Mouse (Mus musculus) ES-CJ7 (cell line): ENCODE measurements around the gene Ogdh.
"Not testable (repeated sequence)": the region's sequence is repeated elsewhere in the genome, so short reads cannot be mapped to it uniquely, and the experiment has no call there.

Source experiments
- DNase-seq: peaks from one replicate; pipeline ENCODE4 v3.0.0; 2011; ENCODE audit warnings: low read depth, low spot score

The Ogdh gene

GRCm38 (mm10) chr11:6365885-6366284 lies 74.5 kb downstream of the Ogdh start:
- DNase-seq = peak; percentile 95

- no peak for DNase-seq
These were observed 75.0 kb downstream of the Ogdh start for GRCm38 (mm10) chr11:6366434-6366833.

GRCm38 (mm10) chr11:6367156-6367555 lies 75.7 kb downstream of the Ogdh start:
- DNase-seq = no peak

DNA sequence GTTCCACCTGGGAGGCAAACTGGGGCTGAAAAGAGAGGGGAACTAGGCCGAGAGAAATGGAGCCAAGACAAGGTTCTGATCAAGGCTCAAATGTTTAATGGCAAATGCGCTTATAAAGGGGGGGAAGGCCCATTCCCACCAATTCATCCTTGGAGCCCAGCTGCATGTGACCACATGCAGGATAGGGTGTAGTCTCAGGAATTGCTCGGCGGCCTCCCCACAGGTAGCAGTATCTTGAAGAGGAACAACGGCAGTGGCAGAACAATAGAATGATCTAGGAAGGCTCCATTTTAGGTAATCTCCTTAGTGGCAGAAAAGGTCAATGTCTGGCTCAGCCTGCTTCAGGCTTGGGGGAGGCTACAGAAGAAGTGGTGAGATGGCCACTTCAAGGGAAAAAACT lies 76.6 kb downstream of the Ogdh start:
- DNase-seq = not testable (repeated sequence)

- DNase-seq = peak; percentile 56
These were observed 80.1 kb downstream of the Ogdh start for GRCm38 (mm10) chr11:6371376-6372155.

DNA sequence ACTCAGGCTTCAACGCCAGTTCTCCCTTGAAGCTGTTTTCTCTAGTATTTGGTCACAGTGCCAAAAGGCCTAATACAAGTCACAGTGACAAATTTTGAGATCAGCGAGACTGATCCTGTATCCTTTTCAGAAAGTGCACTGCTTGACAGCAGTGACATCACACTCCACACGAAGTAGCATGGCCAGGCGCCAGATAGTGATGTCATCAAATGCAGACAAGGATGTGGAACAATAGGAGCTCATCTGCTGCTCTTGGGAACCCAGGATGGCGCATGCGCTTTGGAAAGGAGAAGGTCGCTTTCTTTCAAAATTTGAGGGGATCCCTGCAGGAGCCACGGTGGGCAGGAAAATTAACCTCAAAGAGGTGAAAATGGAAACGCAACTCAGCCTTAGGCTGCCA lies 81.4 kb downstream of the Ogdh start:
- DNase-seq = peak; percentile 60

DNA sequence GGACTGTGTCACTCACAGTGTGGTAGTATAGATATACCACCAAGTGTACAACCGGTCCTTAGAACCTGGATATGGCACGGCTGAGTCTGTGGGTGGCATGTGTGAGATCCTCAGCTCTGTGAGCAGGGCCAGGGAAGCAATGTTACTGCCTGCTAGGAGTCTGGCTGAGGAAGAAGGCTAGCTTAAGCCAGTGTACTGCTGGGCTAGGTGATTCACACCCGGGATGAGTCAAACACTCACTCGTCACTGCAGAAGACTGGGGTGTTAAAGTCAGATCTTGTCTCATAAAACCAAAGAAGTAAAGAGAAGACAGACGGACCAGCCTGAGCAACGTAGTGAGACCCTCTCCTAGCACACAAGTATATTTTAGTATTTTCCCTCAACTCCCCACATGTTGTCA lies 89.5 kb downstream of the Ogdh start:
- no peak for DNase-seq

DNA sequence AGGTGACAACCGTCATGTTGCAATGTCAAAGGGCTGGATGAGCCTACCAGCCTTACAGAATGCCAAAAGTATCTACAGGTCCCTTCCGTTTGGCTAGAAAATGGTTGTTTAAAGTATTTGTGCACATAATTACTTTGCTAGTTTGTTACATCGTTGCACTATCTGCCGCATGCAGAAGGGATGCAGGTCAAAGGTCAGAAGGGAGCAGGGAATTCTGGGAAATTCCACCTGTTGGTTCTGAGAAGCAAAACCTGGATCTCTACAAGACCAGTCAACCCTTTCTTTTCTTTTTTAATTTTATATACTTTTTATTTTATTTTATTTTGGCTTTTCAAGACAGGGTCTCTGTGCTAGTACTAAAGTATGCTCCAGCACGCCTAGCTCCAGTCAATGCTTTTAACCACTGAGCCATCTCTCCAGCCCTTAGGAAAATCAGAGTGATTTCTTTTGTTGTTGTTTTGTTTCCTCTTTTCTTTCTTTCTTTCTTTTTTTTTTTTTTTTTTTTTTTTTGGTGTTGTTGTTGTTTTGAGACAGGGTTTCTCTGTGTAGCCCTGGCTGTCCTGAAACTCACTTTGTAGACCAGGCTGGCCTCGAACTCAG lies 96.8 kb downstream of the Ogdh start:
- no peak for DNase-seq

DNA sequence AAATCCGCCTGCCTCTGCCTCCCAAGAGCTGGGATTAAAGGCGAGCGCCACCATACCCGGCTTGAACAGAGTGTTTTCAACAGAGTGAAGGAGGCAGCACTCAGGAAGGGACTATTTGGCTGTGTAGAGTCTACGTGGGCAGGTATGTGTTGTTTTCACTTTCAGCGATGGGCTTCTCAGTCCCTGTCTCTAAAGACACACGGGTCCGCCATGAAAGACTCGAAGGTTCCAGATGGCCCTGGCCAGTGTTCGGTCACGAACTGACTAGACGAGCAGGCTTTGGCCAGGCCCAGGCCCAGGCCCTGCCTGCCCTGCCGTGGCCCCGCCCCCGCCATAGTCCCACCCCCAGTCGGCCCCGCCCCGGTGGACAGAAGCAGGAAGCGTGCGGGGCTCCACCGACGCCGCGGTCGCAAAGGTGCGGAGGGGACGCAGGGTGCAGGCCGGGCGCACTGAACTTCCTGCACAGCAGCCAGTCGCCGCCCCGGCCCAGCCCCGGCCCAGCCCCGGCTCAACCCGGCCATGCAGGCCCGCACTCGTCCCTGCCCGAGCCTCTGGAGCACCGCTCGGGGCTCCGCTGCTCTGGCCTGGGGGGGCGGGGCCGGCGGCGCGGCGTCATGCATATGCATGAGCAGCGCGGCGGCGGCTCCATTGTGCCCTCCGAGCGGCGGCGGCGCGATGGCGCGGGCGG lies 97.4 kb downstream of the Ogdh start, which contains the start of gene Zmiz2:
Gene Zmiz2 (plus strand): TSS at position 349 of the 688 bp plus-strand sequence.
- peak; percentile 87 for DNase-seq

DNA sequence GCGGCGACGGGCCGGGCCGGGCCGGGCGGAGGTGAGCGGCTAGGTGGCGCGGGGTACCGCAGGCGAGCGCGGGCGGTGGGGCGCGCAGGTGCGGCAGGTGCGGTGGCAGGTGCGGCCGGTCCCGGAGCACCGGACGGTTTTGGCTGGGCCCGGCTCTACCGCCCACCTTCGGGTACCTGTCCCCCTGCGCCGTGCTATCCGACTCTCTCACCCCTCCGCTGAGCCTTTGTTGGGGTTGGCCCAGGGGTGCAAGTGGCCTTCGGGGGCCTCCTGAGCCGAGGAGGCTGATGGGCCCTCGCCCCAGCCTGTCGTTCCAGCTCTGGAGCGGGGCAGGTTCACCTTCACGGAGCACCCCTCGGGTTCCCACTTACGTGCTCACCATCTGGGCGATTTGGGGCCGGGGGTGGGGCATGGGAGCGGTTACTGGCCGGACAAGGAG lies 98.1 kb downstream of the Ogdh start:
- no peak for DNase-seq

DNA sequence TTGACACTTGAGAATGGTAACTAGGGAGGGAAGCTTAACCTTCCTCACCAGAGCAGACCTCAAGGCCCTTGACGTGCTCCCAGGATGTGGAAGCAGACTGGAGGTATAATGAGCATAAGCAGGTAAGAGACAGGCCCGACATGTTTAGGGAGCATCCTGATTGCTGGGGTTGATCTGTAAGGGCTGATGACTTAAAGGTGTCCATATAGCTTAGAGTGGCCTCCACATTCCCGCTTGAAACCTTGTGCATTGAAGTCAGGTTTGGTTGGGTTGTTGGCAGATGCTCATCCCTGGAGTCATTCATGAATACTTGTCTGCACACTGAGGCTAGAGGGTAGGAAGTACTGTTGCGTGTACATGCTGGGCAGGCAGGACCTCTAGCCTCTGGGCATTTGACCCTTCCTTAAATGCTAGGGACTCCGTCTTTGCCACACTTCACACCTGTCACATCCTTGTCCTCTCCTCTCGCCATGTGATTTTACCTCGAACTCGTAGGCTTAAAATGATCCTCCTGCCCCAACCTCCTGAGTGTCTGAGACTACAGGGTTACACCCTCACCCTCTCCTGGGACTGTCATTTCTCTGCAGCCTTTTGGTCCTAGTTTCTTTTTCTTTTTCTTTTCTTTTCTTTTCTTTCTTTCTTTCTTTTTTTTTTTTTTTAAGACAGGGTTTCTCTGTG lies 99.1 kb downstream of the Ogdh start:
- no peak for DNase-seq

DNA sequence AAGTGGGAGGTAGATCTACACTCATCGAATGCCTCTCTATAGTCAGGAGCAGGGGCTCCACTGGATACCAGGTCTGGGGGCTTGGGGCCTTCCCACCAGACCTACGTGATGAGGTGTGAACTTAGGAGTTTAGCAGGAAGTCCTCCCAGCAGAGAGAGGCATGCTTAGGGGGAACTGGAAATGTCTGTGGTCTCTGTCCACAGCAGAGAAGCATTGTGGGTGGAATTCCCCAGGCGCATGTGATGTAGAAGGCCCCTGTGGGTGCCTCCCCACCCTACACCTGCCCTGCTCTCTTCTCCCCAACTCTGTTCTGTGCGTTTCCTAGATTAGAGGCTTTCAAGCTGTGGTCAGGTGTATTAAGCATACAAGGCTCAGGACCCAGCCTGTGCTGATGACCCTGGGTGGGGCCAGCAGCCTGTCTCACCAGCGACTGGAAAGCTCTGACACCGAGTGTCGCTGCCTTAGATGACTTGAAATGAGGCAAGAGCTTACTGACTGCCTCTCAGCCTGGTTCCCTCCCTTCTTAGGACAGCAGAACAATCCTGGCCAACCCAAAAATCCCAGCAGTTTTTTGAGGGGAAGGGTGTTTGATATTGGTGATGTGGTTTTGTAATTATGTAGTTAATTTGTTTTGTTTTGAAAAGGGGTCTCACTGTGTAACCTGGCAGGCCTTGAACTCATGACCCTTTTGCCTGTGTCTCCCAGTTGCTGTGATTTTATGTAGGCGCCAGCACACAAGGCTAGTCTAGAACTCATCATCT lies 100.3 kb downstream of the Ogdh start:
- no peak for DNase-seq

DNA sequence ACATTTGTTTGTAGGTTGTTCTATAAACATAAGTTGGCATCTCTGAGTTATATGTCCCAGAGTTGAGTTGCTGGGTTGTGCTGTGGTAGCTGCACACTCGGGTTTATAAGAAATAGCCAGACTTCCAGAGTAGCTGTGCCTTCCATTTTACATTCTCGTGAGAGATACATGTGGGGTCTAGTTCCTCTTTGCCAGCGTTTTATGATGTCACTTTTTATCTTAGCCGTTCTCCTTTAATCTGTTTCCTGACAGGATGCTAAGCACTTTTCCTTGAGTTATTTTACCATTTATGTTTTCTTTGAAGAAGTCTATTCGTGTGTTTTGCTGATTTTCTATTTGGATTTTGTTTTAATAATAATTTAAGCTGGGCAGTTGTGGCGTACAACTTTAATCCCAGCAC lies 101.4 kb downstream of the Ogdh start:
- DNase-seq = no peak

GRCm38 (mm10) chr11:6393866-6394265 lies 102.4 kb downstream of the Ogdh start:
- no peak for DNase-seq

GRCm38 (mm10) chr11:6395565-6395964 lies 104.1 kb downstream of the Ogdh start:
- DNase-seq = no peak

DNA sequence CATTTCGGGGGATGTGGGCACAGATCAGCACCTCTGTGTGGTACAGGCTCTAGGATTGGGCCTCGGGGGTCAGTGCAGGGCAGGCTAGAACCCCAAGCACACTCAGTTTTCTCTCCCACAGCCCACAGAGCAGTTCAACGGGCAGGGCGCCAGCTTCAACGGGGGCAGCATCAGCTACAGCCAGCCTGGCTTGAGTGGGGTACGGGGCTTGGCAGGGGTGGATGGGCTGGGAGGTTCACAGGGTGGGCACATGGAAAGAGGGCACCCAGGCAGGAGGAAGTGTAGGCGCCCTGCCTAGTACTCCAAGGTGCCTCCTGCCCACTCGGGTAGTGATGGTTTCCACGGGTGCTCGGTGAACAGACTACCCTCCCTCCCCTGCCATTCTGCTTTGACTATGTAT lies 106.7 kb downstream of the Ogdh start:
- no peak for DNase-seq

DNA sequence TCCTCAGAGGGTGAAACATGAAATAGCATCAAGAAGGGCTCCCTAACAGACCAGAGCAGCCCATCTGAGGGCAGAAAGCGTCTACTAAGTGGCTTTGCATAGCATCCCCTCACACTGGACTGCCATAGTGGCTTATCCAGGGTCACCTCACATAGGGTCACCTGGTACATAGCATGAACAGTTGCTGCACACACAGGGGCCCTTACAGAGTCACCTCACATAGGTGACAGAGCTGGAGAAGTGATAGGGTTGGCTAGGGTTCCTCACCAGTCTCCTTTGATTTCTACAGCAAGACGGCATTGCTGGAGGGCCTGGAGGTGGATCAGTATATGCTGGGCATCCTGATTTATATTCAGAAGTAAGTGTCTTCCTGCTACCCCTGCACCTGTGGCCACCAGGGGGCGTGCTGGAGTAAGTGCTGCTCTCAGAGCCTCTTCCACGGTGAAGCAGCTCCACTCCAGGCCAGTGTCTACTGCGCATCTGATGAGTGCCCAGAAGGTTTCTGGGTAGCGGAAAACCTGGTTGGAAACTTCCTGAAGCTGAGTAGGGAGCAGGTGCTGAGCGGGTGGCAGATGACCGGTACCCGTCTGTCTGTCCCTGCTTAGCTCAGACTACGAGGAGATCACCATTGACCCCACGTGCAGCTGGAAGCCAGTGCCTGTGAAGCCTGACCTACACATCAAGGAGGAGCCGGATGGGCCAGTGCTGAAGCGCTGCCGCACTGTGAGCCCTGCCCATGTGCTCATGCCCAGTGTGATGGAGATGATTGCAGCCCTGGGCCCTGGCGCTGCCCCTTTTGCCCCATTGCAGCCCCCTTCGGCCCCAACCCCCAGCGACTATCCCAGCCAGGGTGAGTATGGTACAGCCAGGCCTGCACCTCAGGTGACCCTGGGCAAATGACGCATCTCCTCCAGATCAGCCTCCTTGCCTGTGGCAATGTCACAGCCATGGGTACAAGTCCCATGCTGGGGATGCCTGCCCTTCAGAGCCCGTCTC lies 111.4 kb downstream of the Ogdh start:
- peak; percentile 91 for DNase-seq

- DNase-seq = no peak
These were observed 112.5 kb downstream of the Ogdh start for GRCm38 (mm10) chr11:6403830-6404405.

- DNase-seq = no peak
These were observed 113.5 kb downstream of the Ogdh start for GRCm38 (mm10) chr11:6404699-6405566.
